Mouse (Mus musculus) MEL (cell line): ENCODE measurements around the gene Abhd4. TPM values are rescaled to one million over a fixed set of nuclear protein-coding genes. Genes with fewer than 3 reads are reported as not detected.

Source experiments
- DNase-seq: peaks from one replicate; pipeline ENCODE4 v3.0.0; 2011; ENCODE audit warnings: low read depth, low spot score
- H3K27ac ChIP-seq: 2 replicates; pipeline ENCODE4 v1.5.1; 2012; ENCODE audit warnings: low read depth, mild to moderate bottlenecking, control low read depth, low read length, moderate library complexity; ENCODE audit not compliant: control insufficient read depth
- H3K27me3 ChIP-seq, 2 experiments: fragments of 150-350 bp in 1 of 2; sonication (generic) in 1 of 2; 2 replicates each; pipeline ENCODE4 v1.6.1; 2012; ENCODE audit warnings: low read length in 2 of 2, mild to moderate bottlenecking in 2 of 2, improper control_type of control experiment in 1 of 2, moderate library complexity in 1 of 2; ENCODE audit not compliant: insufficient read depth in 2 of 2, control insufficient read depth in 1 of 2
- H3K36me3 ChIP-seq, 2 experiments: 2 replicates each; pipeline ENCODE4 v1.6.1; 2012 to 2014; ENCODE audit warnings: low read length in 2 of 2, improper control_type of control experiment in 1 of 2, inconsistent platforms in 1 of 2, mild to moderate bottlenecking in 1 of 2; ENCODE audit not compliant: insufficient read depth in 2 of 2, control insufficient read depth in 1 of 2
- H3K4me1 ChIP-seq, 2 experiments: fragments of 150-350 bp in 1 of 2; sonication (generic) in 1 of 2; 2 replicates each; pipeline ENCODE4 v1.6.1; 2012; ENCODE audit warnings: low read length in 2 of 2, improper control_type of control experiment in 1 of 2, mild to moderate bottlenecking in 1 of 2; ENCODE audit not compliant: insufficient read depth in 2 of 2, control insufficient read depth in 1 of 2
- H3K4me3 ChIP-seq, 2 experiments: fragments of 150-350 bp in 1 of 2; sonication (generic) in 1 of 2; 2 replicates each; pipeline ENCODE4 v1.5.1; 2012; ENCODE audit warnings: low read depth in 2 of 2, low read length in 2 of 2, mild to moderate bottlenecking in 2 of 2, moderate library complexity in 2 of 2, control low read depth in 1 of 2, improper control_type of control experiment in 1 of 2; ENCODE audit not compliant: control insufficient read depth in 1 of 2, insufficient read depth in 1 of 2
- H3K79me2 ChIP-seq: 2 replicates; pipeline ENCODE4 v1.6.1; 2012; ENCODE audit warnings: mild to moderate bottlenecking, low read length, moderate library complexity; ENCODE audit not compliant: control insufficient read depth, poor library complexity, insufficient read depth
- H3K9ac ChIP-seq: 2 replicates; pipeline ENCODE4 v1.6.1; 2012; ENCODE audit warnings: low read depth, mild to moderate bottlenecking, control low read depth, low read length, moderate library complexity; ENCODE audit not compliant: control insufficient read depth, poor library complexity, severe bottlenecking
- H3K9me3 ChIP-seq: fragments of 150-350 bp; sonication (generic); replicated peaks from 2 replicates; pipeline ENCODE4 v1.6.1; 2012; ENCODE audit warnings: mild to moderate bottlenecking, low read length, improper control_type of control experiment, moderate library complexity; ENCODE audit not compliant: insufficient read depth
- BHLHE40 ChIP-seq: IDR thresholded peaks from 2 replicates; pipeline ENCODE4 v1.6.1; 2012; ENCODE audit warnings: low read depth, mild to moderate bottlenecking, inconsistent platforms, low read length, improper control_type of control experiment, borderline replicate concordance
- CHD2 ChIP-seq: IDR thresholded peaks from 2 replicates; pipeline ENCODE4 v1.6.1; 2011; ENCODE audit warnings: low read length, improper control_type of control experiment
- ELF1 ChIP-seq: IDR thresholded peaks from 2 replicates; pipeline ENCODE4 v1.6.1; 2014; ENCODE audit warnings: low read depth, mild to moderate bottlenecking, inconsistent platforms, low read length, improper control_type of control experiment, moderate library complexity
- EP300 ChIP-seq, 2 experiments: IDR thresholded peaks; 2 replicates each; pipeline ENCODE4 v1.6.1; 2011; ENCODE audit warnings: improper control_type of control experiment in 2 of 2, low read length in 2 of 2, low read depth in 1 of 2, mild to moderate bottlenecking in 1 of 2
- GABPA ChIP-seq: IDR thresholded peaks from 2 replicates; pipeline ENCODE4 v1.6.1; 2012; ENCODE audit warnings: low read depth, mild to moderate bottlenecking, inconsistent platforms, low read length, improper control_type of control experiment, moderate library complexity
- GATA1 ChIP-seq: IDR thresholded peaks from 2 replicates; pipeline ENCODE4 v1.6.1; 2011; ENCODE audit warnings: low read depth, low read length, improper control_type of control experiment
- HCFC1 ChIP-seq: IDR thresholded peaks from 2 replicates; pipeline ENCODE4 v1.6.1; 2012; ENCODE audit warnings: low read depth, mild to moderate bottlenecking, inconsistent platforms, low read length, improper control_type of control experiment, moderate library complexity
- JUND ChIP-seq: IDR thresholded peaks from 2 replicates; pipeline ENCODE4 v1.6.1; 2011; ENCODE audit warnings: low read depth, mild to moderate bottlenecking, improper control_type of control experiment, low read length
- KAT2A ChIP-seq: conservative IDR thresholded peaks from 2 replicates; pipeline ENCODE4 v1.6.1; 2012; ENCODE audit warnings: low read depth, low read length, improper control_type of control experiment, inconsistent platforms
- MAFK ChIP-seq: IDR thresholded peaks from 2 replicates; pipeline ENCODE4 v1.6.1; 2011; ENCODE audit warnings: low read depth, mild to moderate bottlenecking, low read length, improper control_type of control experiment, borderline replicate concordance
- MAX ChIP-seq: IDR thresholded peaks from 2 replicates; pipeline ENCODE4 v1.6.1; 2011; ENCODE audit warnings: low read length, improper control_type of control experiment
- MEF2A ChIP-seq: IDR thresholded peaks from 2 replicates; pipeline ENCODE4 v1.6.1; 2014; ENCODE audit warnings: low read depth, mild to moderate bottlenecking, inconsistent platforms, low read length, improper control_type of control experiment; ENCODE audit not compliant: poor library complexity, insufficient replicate concordance, severe bottlenecking; ENCODE audit errors: extremely low read depth
- MXI1 ChIP-seq: IDR thresholded peaks from 2 replicates; pipeline ENCODE4 v1.6.1; 2011; ENCODE audit warnings: mild to moderate bottlenecking, low read depth, low read length, improper control_type of control experiment
- MYB ChIP-seq: IDR thresholded peaks from 2 replicates; pipeline ENCODE4 v1.6.1; 2011; ENCODE audit warnings: mild to moderate bottlenecking, low read depth, low read length, improper control_type of control experiment
- NELFE ChIP-seq: IDR thresholded peaks from 2 replicates; pipeline ENCODE4 v1.6.1; 2011; ENCODE audit warnings: low read depth, low read length, improper control_type of control experiment
- POLR2AphosphoS2 ChIP-seq: IDR thresholded peaks from 2 replicates; pipeline ENCODE4 v1.6.1; 2011; ENCODE audit warnings: low read length, improper control_type of control experiment
- POLR2AphosphoS5 ChIP-seq: IDR thresholded peaks from 2 replicates; pipeline ENCODE4 v1.6.1; 2012; ENCODE audit warnings: low read depth, borderline replicate concordance, mild to moderate bottlenecking, inconsistent platforms, low read length, moderate library complexity, mixed read lengths
- RAD21 ChIP-seq: IDR thresholded peaks from 2 replicates; pipeline ENCODE4 v1.6.1; 2011; ENCODE audit warnings: mild to moderate bottlenecking, low read depth, low read length, improper control_type of control experiment
- RCOR1 ChIP-seq: IDR thresholded peaks from 2 replicates; pipeline ENCODE4 v1.6.1; 2012; ENCODE audit warnings: low read depth, mild to moderate bottlenecking, inconsistent platforms, low read length, improper control_type of control experiment
- SIN3A ChIP-seq: IDR thresholded peaks from 2 replicates; pipeline ENCODE4 v1.6.1; 2012; ENCODE audit warnings: low read length, improper control_type of control experiment, inconsistent platforms
- SMC3 ChIP-seq: IDR thresholded peaks from 2 replicates; pipeline ENCODE4 v1.6.1; 2011; ENCODE audit warnings: low read depth, low read length, improper control_type of control experiment
- TCF12 ChIP-seq: IDR thresholded peaks from 2 replicates; pipeline ENCODE4 v1.6.1; 2014; ENCODE audit warnings: low read depth, mild to moderate bottlenecking, inconsistent platforms, low read length, improper control_type of control experiment, moderate library complexity
- UBTF ChIP-seq: IDR thresholded peaks from 2 replicates; pipeline ENCODE4 v1.6.1; 2012; ENCODE audit warnings: low read depth, mild to moderate bottlenecking, inconsistent platforms, low read length, improper control_type of control experiment, moderate library complexity, borderline replicate concordance; ENCODE audit not compliant: insufficient read depth
- USF1 ChIP-seq: IDR thresholded peaks from 2 replicates; pipeline ENCODE4 v1.6.1; 2014; ENCODE audit warnings: low read depth, mild to moderate bottlenecking, inconsistent platforms, low read length, improper control_type of control experiment, moderate library complexity
- USF2 ChIP-seq, 2 experiments: IDR thresholded peaks; 2 replicates each; pipeline ENCODE4 v1.6.1; 2011 to 2012; ENCODE audit warnings: improper control_type of control experiment in 2 of 2, low read length in 2 of 2, borderline replicate concordance in 1 of 2, inconsistent platforms in 1 of 2, low read depth in 1 of 2, mild to moderate bottlenecking in 1 of 2; ENCODE audit not compliant: insufficient read depth in 1 of 2
- ZKSCAN1 ChIP-seq: IDR thresholded peaks from 2 replicates; pipeline ENCODE4 v1.6.1; 2012; ENCODE audit warnings: low read depth, mild to moderate bottlenecking, inconsistent platforms, low read length, improper control_type of control experiment, moderate library complexity
- ZMIZ1 ChIP-seq: IDR thresholded peaks from 2 replicates; pipeline ENCODE4 v1.6.1; 2012; ENCODE audit warnings: low read depth, mild to moderate bottlenecking, inconsistent platforms, low read length, improper control_type of control experiment, moderate library complexity
- ZNF384 ChIP-seq: IDR thresholded peaks from 2 replicates; pipeline ENCODE4 v1.6.1; 2012; ENCODE audit warnings: low read depth, mild to moderate bottlenecking, inconsistent platforms, low read length, improper control_type of control experiment
- polyA plus RNA-seq, 2 experiments: library from polyadenylated mRNA; stranded (reverse) in 1 of 2; unstranded in 1 of 2; fragments of >175 nt in 1 of 2; fragments of >200 nt in 1 of 2; gene quantifications; 2 replicates each; pipeline versions ENCODE4 v1.2.1 to v1.2.4; 2012; ENCODE audit warnings: low replicate concordance in 2 of 2, low read depth in 1 of 2; ENCODE audit not compliant: insufficient read length in 2 of 2, insufficient read depth in 1 of 2, missing spikeins in 1 of 2
- total RNA-seq: library from RNA; depleted of rRNA; stranded (reverse); fragments of 300-350 nt; gene quantifications from 2 replicates; pipeline ENCODE4 v1.2.3, GENCODE M21; 2012

Abhd4 gene
- total and polyA plus RNA-seq, 3 experiments: 13.1 to 32.0 TPM; not detected in 1

DNA sequence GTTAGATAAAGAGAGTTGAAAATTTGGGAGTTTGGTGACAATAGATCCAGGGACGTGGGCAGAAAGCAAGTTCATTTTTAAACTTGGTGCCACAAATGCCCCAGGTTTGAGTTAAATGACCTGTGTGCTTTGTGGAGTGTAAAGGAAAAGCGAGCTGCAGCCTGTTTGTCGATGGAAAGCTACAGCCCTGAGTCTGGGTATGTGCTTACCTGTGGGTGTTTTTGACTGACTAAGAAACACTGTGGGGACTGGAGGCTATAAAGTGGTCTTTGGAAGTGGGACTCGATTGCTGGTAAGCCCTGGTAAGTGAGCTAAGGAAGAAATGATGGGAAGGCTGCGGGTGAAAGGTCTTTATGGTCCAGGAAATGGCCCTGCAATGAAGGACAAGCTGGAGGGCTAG, 47.7 kb upstream of the Abhd4 start:
- Histone ChIP-seq H3K79me2 (no peaks in the 10 kb centered on the region), H3K9me3 (no peaks in the 10 kb centered on the region), H3K4me1 (peaks cover 13 to 17% of the 10 kb centered on the region in 2 experiments), H3K4me3 (no peak overlapping the region), H3K36me3 (peaks cover 0 to 14% of the 10 kb centered on the region in 2 experiments; a peak in 2 of 4 replicates), H3K27me3 (no peaks in the 10 kb centered on the region), H3K27ac (no peak overlapping the region), H3K9ac (no peak overlapping the region)
- TF ChIP-seq HCFC1 (no peak), CHD2 (no peak), MXI1 (no peak), POLR2AphosphoS5 (no peak), ELF1 (no peak), GATA1 (no peak), RAD21 (no peak), ZKSCAN1 (no peak), MEF2A (no peak), EP300 (IDR thresholded peaks at IDR 0.05; ENCODE audit: low read depth in 1 of 2, low read length in 2 of 2) (no peak), MYB (no peak), SMC3 (no peak), ZNF384 (no peak), TCF12 (no peak), SIN3A (no peak), POLR2AphosphoS2 (no peak), ZMIZ1 (no peak), USF2 (IDR thresholded peaks at IDR 0.05; ENCODE audit: borderline replicate concordance in 1 of 2, insufficient read depth in 1 of 2, low read depth in 1 of 2, low read length in 2 of 2) (no peak), MAFK (no peak)
- no peak for DNase-seq

DNA sequence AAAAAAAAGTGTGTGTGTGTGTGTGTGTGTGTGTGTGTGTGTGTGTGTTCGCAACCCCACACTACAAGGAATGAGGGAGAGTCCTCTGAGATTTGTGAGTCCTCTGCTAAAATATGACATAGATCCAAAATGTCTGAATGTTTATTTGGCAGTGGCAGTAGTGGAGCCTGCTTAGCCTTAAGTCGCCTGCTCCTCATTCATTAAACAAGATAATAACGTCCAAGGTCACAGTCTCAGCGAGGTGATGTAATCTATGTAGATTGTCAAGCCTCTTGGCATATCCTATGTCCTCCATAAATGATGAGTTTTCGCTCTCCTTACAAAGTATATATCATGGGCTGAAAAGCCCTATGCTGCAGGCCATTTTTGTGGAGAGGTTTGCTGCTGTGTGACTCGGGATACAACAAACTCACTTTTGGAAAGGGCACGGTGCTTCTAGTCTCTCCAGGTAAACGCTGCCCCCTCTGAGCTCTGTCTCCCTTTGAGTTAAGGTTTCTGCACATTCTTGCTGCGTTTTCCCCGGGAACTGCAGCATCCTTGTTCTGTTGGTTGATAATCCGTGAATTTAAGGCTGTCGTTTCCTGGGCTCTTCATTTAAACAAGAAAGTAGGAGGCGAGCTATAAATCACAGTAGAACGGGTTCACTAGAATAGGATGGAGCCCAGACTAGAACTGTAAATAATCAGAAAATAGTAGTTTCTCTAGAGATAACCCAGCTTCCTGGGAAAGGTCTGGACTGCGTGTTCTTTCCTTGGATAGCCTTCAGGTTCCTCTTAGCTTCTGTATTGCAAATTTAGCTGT, 47.0 kb upstream of the Abhd4 start:
- TF ChIP-seq UBTF (no peak), ELF1 (no peak), RCOR1 (no peak), MAX (no peak), ZMIZ1 (no peak), BHLHE40 (no peak), POLR2AphosphoS5 (no peak), SIN3A (no peak), CHD2 (no peak), KAT2A (no peak), MYB (no peak), GATA1 (no peak), USF1 (no peak), TCF12 (no peak), GABPA (no peak), JUND (no peak), NELFE (no peak)
- H3K27ac ChIP-seq: no peak overlapping the region
- H3K79me2 ChIP-seq: no peaks in the 10 kb centered on the region
- no peak for DNase-seq
- H3K9me3 ChIP-seq: no peaks in the 10 kb centered on the region
- no peaks in the 10 kb centered on the region for H3K27me3 ChIP-seq
- H3K4me3 ChIP-seq: no peak overlapping the region
- H3K4me1 ChIP-seq: peaks cover 13 to 17% of the 10 kb centered on the region in 2 experiments
- no peak overlapping the region for H3K9ac ChIP-seq
- H3K36me3 ChIP-seq: peaks cover 0 to 14% of the 10 kb centered on the region in 2 experiments; a peak in 2 of 4 replicates
